Mouse (Mus musculus) 3T3-L1 (cell line): ENCODE measurements around the gene Bnip1.

Experiments used
- DNase-seq: peaks from one replicate; pipeline ENCODE4 v3.0.0-alpha.2; 2015; ENCODE audit warnings: low read depth, low spot score

Bnip1 gene

DNA sequence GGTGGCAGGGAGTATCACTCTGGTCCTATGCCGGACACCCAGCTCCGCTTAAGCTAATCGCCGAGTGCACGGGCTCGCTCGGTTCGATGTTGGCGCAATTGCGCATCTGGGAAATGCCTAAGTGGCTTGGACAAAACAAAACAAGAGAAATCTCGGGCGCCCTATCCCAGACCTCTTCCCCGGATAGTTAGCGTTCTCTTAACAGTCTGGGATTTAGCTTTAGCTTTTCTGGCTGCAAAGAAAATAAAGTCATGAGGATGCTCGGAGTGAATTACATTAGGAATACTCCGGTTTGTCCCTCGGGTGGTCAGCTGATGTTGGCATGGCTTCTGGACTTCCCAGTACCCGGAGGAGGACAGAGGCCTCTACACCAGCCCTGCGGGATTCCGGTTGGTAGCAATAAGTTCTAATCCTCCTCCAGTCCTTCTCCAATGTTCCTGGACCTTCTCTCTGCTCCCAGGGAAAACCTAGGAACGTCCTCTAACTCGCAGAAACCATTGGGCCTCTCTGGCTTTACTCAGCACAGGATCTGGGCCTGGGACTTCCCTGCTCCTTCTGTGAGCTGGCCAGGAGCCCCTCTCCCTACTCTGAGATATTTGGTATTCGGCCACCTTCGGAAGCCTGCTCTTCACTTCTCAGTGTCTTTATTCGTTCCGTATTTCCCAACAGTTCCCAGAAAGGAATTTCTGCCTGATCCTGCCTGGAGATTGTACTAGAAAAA, 59.0 kb downstream of the Bnip1 start:
- no peak for DNase-seq

DNA sequence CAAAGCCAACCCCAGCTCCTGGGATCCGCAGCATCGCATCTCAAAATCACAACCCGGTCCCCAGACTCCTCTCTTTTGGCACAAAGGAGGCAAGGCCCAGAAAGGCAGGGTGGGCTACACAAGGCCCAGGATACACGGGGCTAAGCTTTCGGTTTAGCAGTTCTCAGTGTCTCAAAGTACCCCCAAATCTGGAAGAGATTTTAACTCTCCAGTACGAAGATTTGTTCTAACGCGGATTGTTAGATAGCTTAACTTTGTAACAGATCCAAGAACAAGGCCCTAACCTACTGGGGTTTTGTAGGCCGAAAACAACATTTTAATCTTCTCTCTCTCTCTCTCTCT, 59.5 kb downstream of the Bnip1 start:
- DNase-seq, result no peak

DNA sequence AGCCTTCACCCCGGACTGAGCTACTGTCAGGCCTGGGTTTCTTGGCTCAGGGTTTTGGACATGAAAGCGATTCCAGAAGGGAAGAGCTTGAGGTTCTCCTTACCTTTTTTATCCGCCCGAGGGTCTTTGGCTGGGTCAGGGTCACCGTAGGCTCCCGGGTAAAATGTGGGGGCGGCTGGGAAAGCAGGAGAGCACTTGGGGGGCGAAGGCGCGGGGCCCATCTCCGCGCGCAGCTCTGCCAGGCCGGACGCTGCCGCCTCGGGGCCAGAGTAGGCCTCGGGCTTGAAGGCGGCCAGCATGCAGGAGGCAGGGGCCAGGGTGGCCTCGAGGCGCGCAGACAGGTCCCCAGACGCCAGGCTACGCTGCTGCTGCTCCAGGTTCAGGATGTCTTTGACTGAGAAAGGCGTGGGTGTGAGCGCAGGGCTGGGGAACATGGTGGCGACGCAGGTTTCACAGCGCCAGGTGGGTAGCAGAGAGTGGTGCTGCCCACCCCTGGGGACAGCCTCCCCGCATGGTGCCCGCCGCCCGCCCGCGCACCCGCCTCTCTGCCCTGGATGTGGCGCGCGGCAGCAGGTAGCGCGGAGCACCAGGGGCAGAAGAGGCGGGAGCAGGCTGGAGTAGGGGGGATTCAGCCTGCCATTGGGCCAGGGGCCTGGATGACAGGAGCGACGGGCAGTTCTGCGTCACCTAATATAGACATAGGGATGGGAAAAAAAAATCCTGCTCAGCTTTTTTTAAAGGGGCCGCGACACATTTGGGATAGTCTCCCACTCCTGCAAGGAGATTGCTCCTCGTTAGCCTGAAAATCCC, 60.3 kb downstream of the Bnip1 start:
- no peak for DNase-seq

DNA sequence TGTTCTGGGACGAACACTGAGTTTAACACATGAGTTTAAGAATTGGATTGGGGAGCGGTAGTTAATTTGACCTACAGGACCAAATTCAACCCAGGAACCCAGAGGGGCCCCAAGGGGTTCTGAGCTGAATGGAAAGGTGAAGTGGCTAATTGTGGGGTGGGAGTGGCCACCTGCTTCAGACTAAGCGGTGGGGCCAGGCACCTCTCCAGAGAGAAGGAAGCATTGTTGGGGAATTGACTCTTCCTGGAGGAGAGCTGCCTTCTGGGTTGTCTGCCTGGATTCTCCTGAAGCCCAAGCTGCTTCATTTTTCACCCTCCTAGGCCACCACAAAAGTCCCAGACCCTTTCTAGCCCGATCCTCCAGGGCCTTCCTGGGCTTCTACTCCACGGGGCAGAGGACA, 61.1 kb downstream of the Bnip1 start:
- DNase-seq, result no peak
